Mouse (Mus musculus) large intestine, adult 2 months (tissue): ENCODE data around the gene Zfp54. TPM values are rescaled to one million over a fixed set of nuclear protein-coding genes. Genes with fewer than 3 reads are reported as not detected.
"Not testable (repeated sequence)": the region's sequence is repeated elsewhere in the genome, so short reads cannot be mapped to it uniquely, and the experiment has no call there.

Experiments
- DNase-seq: peaks from one replicate; pipeline ENCODE4 v3.0.0-alpha.2; 2012; ENCODE audit warnings: low read depth, low spot score
- WGBS: fragments of 180-500 bp; shearing (Covaris S2); methylation state at CpG from one replicate; pipeline ENCODE4 v1.1.7; 2018; 5-methylcytosine and 5-hydroxymethylcytosine counted together
- polyA plus RNA-seq: library from polyadenylated mRNA; depleted of rRNA; stranded (reverse); fragments of >200 nt; gene quantifications from 2 replicates; pipeline ENCODE4 v1.2.3, GENCODE M21; 2012; rRNA removed

Gene Zfp54
- 1.4 and 1.8 TPM in 2 replicates for polyA plus RNA-seq

GRCm38 (mm10) chr17:21422664-21423599, at the start of gene Zfp54:
Gene Zfp54 (plus strand): TSS chr17:21423227.
- DNase-seq, result peak; percentile 77
- WGBS, result under 1% methylated on average over 22 of the region's 22 CpGs

GRCm38 (mm10) chr17:21375311-21375710, 47.7 kb upstream of the Zfp54 start:
- DNase-seq, result no peak
- WGBS, result 58% methylated on average over 1 of the region's 1 CpGs

GRCm38 (mm10) chr17:21383391-21384056, 39.5 kb upstream of the Zfp54 start, which contains the start of gene Zfp677:
Gene Zfp677 (plus strand): TSS chr17:21383748.
- 5% methylated on average over 20 of the region's 20 CpGs for WGBS
- DNase-seq, result peak; percentile 53

GRCm38 (mm10) chr17:21384057-21384411, 39.0 kb upstream of the Zfp54 start:
- DNase-seq, result no peak
- 14% methylated on average over 8 of the region's 8 CpGs for WGBS

DNA sequence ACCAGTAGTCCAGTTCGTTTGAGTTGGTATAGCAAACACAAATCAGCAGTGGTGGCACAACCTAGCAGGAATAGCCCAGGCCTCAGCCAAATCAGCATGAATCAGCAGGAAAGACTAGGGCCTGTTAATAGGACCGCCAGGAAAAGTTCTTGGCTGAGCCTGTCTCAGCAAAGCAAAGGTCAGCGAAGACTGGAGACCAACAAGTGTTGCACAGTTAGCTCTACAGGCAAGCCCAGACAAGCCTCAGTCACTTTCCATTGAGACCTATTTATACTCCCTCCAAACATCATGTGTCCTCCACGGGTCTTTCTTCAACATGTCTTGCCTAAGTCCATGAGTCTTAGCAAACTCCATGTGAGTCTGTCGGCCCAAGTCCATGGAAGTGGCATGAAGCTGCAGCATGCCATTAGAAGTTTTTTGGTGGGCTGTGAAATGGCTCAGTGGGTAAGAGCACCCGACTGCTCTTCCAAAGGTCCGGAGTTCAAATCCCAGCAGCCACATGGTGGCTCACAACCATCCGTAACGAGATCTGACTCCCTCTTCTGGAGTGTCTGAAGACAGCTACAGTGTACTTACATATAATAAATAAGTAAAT, 15.9 kb downstream of the Zfp54 start:
- WGBS, result 79% methylated on average over 9 of the region's 9 CpGs
- not testable (repeated sequence) for DNase-seq

DNA sequence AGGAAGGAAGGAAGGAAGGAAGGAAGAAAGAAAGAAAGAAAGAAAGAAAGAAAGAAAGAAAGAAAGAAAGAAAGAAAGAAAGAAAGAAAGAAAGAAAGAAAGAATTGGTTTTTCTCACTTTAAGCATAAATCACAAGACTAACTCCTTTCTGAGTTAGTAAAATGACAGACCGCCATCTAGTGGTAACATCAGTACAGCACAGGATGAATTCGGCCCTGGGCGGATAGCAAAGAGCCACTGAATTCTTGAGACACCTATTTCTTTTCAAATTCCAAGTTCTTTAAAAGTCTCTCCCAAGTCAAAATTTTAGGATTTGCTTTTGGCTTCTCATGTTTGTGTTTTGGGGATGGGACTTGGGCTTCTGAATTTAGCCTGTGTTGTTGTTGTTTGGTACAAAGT, 26.6 kb downstream of the Zfp54 start:
- peak; percentile 55 for DNase-seq
- WGBS, result under 1% methylated on average over 3 of the region's 3 CpGs

DNA sequence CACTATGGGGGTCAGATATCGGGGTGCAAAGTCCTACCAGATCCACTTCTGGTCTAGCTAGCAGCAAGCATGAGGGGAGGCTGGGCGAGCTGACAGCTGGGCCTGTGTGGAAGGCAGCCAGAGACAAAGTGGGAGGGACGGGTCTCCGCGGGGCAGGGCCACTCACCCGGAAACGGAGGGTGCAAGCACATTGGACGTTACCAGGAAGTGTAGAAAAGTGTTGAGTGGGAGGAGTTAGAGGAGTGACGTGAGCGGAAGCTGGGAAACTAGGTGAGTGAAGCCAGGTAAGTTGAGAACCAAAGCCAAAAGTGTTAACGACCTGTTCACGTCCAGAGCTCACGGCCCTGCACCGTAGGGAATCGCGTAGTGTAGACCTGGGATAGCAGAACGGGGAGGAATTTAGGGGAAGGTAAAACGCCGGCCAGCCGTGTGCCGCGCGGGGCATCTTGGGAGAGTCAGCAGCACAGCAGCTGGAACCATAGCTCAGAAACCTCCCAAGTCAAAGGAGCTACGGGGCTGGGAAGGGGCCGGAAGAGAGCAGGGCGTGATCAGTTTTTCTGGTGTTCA, 27.2 kb downstream of the Zfp54 start, which contains the start of gene Zfp51:
Zfp51 (plus strand) TSS at position 237 of the 567 bp plus-strand sequence.
- WGBS, result under 1% methylated on average over 26 of the region's 26 CpGs
- DNase-seq, result peak; percentile 94

- no peak for DNase-seq
- WGBS, result 94% methylated on average over 5 of the region's 5 CpGs
Observed at GRCm38 (mm10) chr17:21463550-21463949, 40.5 kb downstream of the Zfp54 start.

- DNase-seq, result no peak
- 49% methylated on average over 3 of the region's 3 CpGs for WGBS
Observed at GRCm38 (mm10) chr17:21472032-21472652, 49.1 kb downstream of the Zfp54 start.

GRCm38 (mm10) chr17:21472653-21473307, 49.8 kb downstream of the Zfp54 start:
- no peak for DNase-seq
- 67% methylated on average over 2 of the region's 2 CpGs for WGBS

- WGBS, result 33% methylated on average over 14 of the region's 14 CpGs
- no peak for DNase-seq
Observed at GRCm38 (mm10) chr17:21473362-21474190, 50.5 kb downstream of the Zfp54 start.

DNA sequence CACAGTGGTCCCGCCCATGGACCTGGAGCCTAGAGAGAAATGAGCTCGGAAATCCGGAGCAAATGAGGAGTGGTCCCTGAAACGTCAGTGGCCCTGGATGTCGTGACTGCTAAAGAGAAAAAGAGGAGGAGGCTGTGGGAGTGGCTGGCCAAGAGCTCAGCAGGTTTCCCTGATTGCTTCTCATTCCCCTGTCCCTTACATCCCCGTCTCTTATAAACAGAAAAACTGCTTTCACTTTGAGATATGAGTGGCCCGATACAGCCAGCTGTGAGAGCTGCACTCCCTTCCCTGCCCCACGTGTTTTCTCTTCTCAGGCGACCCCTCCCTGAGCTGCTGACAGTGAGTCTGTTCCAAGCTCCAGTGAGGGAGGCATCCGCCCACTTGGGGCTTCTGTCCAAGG, 51.7 kb downstream of the Zfp54 start:
- DNase-seq, result not testable (repeated sequence)
- WGBS, result 2% methylated on average over 10 of the region's 10 CpGs

- DNase-seq, result not testable (repeated sequence)
- 77% methylated on average over 1 of the region's 1 CpGs for WGBS
Observed at GRCm38 (mm10) chr17:21475290-21475689, 52.3 kb downstream of the Zfp54 start.

- WGBS, result 39% methylated on average over 5 of the region's 9 CpGs
- not testable (repeated sequence) for DNase-seq
Observed at GRCm38 (mm10) chr17:21476351-21476750, 53.3 kb downstream of the Zfp54 start.

DNA sequence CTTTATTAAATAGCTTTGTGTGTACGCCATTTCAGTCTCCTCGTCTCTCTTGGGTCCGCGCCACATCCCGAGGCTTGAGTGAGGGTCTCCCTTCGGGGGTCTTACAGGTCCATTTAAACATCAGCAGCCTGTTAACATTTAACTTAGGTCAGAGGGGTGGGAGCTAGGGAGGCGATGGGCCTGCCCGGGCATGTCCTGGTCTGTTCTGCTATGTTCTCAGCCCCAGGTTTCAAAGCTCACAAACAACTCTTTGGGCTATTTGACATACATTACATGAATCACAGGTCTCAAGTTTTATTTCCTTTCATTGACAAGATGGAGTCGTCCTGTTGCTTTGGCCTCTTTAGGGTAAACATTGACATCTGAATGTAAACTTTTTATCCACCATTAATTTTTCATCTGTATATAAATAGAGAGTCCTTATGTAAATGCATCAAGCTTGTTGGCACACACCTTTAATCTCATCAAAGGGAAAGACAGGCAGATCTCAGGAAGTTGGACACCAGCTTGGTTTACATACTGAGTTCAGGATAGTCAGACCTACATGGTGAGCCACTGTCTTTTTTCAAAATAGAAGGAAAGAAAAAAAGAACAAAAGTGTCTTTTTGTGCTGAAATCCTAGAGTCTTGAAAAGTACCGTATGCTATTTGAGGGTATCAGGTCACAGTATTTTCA, 55.2 kb downstream of the Zfp54 start:
- not testable (repeated sequence) for DNase-seq
- WGBS, result 65% methylated on average over 10 of the region's 10 CpGs
